ENCODE assay signal across 22 mouse cellular contexts in the genomic region with DNA sequence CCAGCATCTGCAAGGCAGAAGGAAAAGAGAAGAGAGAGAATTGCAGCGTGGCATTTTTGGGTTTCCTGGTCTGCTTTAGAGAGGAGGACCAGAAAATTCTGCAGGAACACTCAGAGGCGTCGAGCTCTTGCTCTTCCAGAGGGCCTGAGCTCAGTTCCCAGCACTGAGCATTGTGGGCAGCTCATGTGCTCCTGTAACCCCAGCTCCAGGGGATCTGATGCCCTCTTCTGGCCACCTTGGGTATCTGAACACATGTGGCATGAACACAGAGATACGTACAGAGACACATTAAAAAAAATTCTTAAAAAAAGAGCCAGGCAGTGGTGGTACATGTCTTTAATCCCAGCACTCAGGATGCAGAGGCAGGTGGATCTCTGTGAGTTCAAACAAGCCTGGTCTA. TPM values are rescaled to one million over a fixed set of nuclear protein-coding genes. Genes with fewer than 3 reads are reported as not detected.
DNase-seq lines count a peak whose midpoint lies in the region; ATAC-seq and TF ChIP-seq lines count a peak whose summit lies in the region.
"Had no signal": no experiment of that assay in that cellular context is flagged by ENCODE, and none has a peak within 500 bp of the region (broad histone marks: within the 10 kb centered on the region; RNA-seq: fewer than 3 reads in every experiment).

No protein-coding gene starts in this region.

- no peak for TF ChIP-seq POLR2A in bone marrow, adult 2 months (IDR thresholded peaks at IDR 0.05; ENCODE audit: borderline replicate concordance, control insufficient read depth, low read depth, low read length)
- TF ChIP-seq POLR2A in thymus, adult 2 months (IDR thresholded peaks at IDR 0.05; ENCODE audit: control insufficient read depth, extremely low read depth, insufficient read depth, low read length, poor library complexity), result no peak

- WGBS in liver, embryonic 14.5 days (ENCODE audit: insufficient replicate concordance), result 72% methylated on average over 4 of the region's 4 CpGs
- WGBS in liver, embryonic 11.5 days, result 79% methylated on average over 4 of the region's 4 CpGs
- WGBS in bone marrow, adult 2 months, result 80% methylated on average over 4 of the region's 4 CpGs
- WGBS in thymus, adult 2 months, result 95% methylated on average over 4 of the region's 4 CpGs
- WGBS in embryonic facial prominence, embryonic 10.5 days, result 85% methylated on average over 4 of the region's 4 CpGs

- no peaks in the 10 kb centered on the region for H3K27me3 ChIP-seq in liver, embryonic 14.5 days (ENCODE audit: control insufficient read depth, insufficient read depth, low read length)
- no peaks in the 10 kb centered on the region for H3K27me3 ChIP-seq in liver, embryonic 11.5 days (replicated peaks; ENCODE audit: control insufficient read depth, insufficient read depth, low read length)
- 0 out of 2 replicates have a peak, but pooled peaks cover 7% of the 10 kb centered on the region for H3K27me3 ChIP-seq in E14TG2a.4 (ENCODE audit: insufficient read depth, low read length)
- H3K27me3 ChIP-seq in thymus, adult 2 months (ENCODE audit: control insufficient read depth, insufficient read depth, low read length), result no peaks in the 10 kb centered on the region
- no peaks in the 10 kb centered on the region for H3K27me3 ChIP-seq in embryonic facial prominence, embryonic 10.5 days (replicated peaks; ENCODE audit: low read depth, poor library complexity, severe bottlenecking)
- H3K27me3 ChIP-seq: intestine, embryonic 15.5 days had no signal

- H3K4me3 ChIP-seq in liver, embryonic 14.5 days (ENCODE audit: insufficient read depth in 1 of 2, low read depth in 2 of 2, low read length in 2 of 2), result no peak overlapping the region
- H3K4me3 ChIP-seq in liver, embryonic 11.5 days (ENCODE audit: low read depth, low read length), result no peak overlapping the region
- H3K4me3 ChIP-seq in E14TG2a.4 (replicated peaks; ENCODE audit: low read length), result no peak overlapping the region
- no peak overlapping the region for H3K4me3 ChIP-seq in bone marrow, adult 2 months (replicated peaks; ENCODE audit: control insufficient read depth, low read depth, low read length)
- no peak overlapping the region for H3K4me3 ChIP-seq in thymus, adult 2 months (ENCODE audit: control insufficient read depth, insufficient read depth, low read length)
- no peak overlapping the region for H3K4me3 ChIP-seq in embryonic facial prominence, embryonic 10.5 days
- no peak overlapping the region for H3K4me3 ChIP-seq in gastrocnemius, adult 2 months
- H3K4me3 ChIP-seq: embryonic facial prominence, embryonic 12.5 days; hindbrain, embryonic 13.5 days; intestine, embryonic 15.5 days had no signal

- H3K9ac ChIP-seq in liver, embryonic 14.5 days (replicated peaks), result no peak overlapping the region
- no peak overlapping the region for H3K9ac ChIP-seq in liver, embryonic 11.5 days (ENCODE audit: low read depth, low read length)
- H3K9ac ChIP-seq: embryonic facial prominence, embryonic 12.5 days; hindbrain, embryonic 13.5 days; intestine, embryonic 15.5 days had no signal

- TF ChIP-seq EP300 in liver, embryonic 14.5 days (IDR thresholded peaks at IDR 0.05; ENCODE audit: low read depth), result no peak

- H3K27ac ChIP-seq in liver, embryonic 14.5 days, result no peak overlapping the region
- no peak overlapping the region for H3K27ac ChIP-seq in liver, embryonic 11.5 days (ENCODE audit: low read depth, low read length)
- no peak overlapping the region for H3K27ac ChIP-seq in bone marrow, adult 2 months (ENCODE audit: control insufficient read depth, insufficient read depth, low read depth, low read length, poor library complexity)
- H3K27ac ChIP-seq in thymus, adult 2 months (ENCODE audit: control insufficient read depth, insufficient read depth, low read length), result no peak overlapping the region
- H3K27ac ChIP-seq in embryonic facial prominence, embryonic 10.5 days (replicated peaks), result no peak overlapping the region
- no peak overlapping the region for H3K27ac ChIP-seq in gastrocnemius, adult 2 months
- H3K27ac ChIP-seq: embryonic facial prominence, embryonic 12.5 days; hindbrain, embryonic 13.5 days; intestine, embryonic 15.5 days had no signal

- TF ChIP-seq CTCF in liver, embryonic 14.5 days (IDR thresholded peaks at IDR 0.05; ENCODE audit: low read depth), result peak; percentile 39; the same call in 1 of the 2 replicates
- peak; percentile 38 for TF ChIP-seq CTCF in E14TG2a.4 (conservative IDR thresholded peaks at IDR 0.05; ENCODE audit: low read length)
- peak; percentile 8; the same call in 1 of the 2 replicates for TF ChIP-seq CTCF in bone marrow, adult 2 months (IDR thresholded peaks at IDR 0.05; ENCODE audit: control insufficient read depth, insufficient read depth, low read length)
- no peak for TF ChIP-seq CTCF in thymus, adult 2 months (IDR thresholded peaks at IDR 0.05; ENCODE audit: borderline replicate concordance, control insufficient read depth, extremely low read depth, insufficient read depth, low read length, poor library complexity)
- TF ChIP-seq CTCF in gastrocnemius, adult 2 months (IDR thresholded peaks at IDR 0.05), result no peak

- DNase-seq in liver, embryonic 14.5 days (ENCODE audit: low read depth in 3 of 3, low spot score in 3 of 3), result no peak
- DNase-seq in liver, embryonic 11.5 days (ENCODE audit: low spot score), result no peak
- peak; percentile 74 for DNase-seq in ES-CJ7 (ENCODE audit: low read depth, low spot score)
- DNase-seq in thymus, adult 2 months, result no peak
- DNase-seq in embryonic facial prominence, embryonic 10.5 days (ENCODE audit: low spot score), result no peak
- no peak for DNase-seq in gastrocnemius, adult 2 months
- DNase-seq: adrenal gland, adult 2 months; adrenal gland, postnatal 25 days; B cell, adult 2 months; cerebellum, adult 2 months; cerebellum, postnatal 14 days; embryo, embryonic 11 days; gastrocnemius, postnatal 14 days; heart, postnatal 10 days; heart, postnatal 4 days had no signal

- no peak for ATAC-seq in liver, embryonic 14.5 days (ENCODE audit: insufficient read depth)
- no peak for ATAC-seq in liver, embryonic 11.5 days (replicated peaks; ENCODE audit: low FRiP score)
- ATAC-seq: CD4-positive, CD25-positive, alpha-beta regulatory T cell, adult 4 months; forebrain, embryonic 16.5 days; intestine, embryonic 15.5 days had no signal

- no peaks in the 10 kb centered on the region for H3K9me3 ChIP-seq in liver, embryonic 14.5 days (ENCODE audit: control insufficient read depth, low read length)
- no peaks in the 10 kb centered on the region; the same call in 1 of the 2 replicates for H3K9me3 ChIP-seq in liver, embryonic 11.5 days (ENCODE audit: control insufficient read depth, low read length)
- peaks cover 19% of the 10 kb centered on the region for H3K9me3 ChIP-seq in E14TG2a.4 (ENCODE audit: low read length)
- no peaks in the 10 kb centered on the region for H3K9me3 ChIP-seq in embryonic facial prominence, embryonic 10.5 days
- H3K9me3 ChIP-seq: embryonic facial prominence, embryonic 12.5 days; hindbrain, embryonic 13.5 days; intestine, embryonic 15.5 days had no signal

- H3K4me2 ChIP-seq in liver, embryonic 14.5 days (ENCODE audit: low read depth), result no peak overlapping the region
- H3K4me2 ChIP-seq in liver, embryonic 11.5 days, result no peak overlapping the region
- H3K4me2 ChIP-seq: embryonic facial prominence, embryonic 12.5 days; hindbrain, embryonic 13.5 days; intestine, embryonic 15.5 days had no signal

- intact Hi-C loops in gastrocnemius, adult 2 months (cut with DNase I), result no loop called here

- H3K36me3 ChIP-seq in liver, embryonic 14.5 days (replicated peaks; ENCODE audit: control insufficient read depth, insufficient read depth, low read depth), result no peaks in the 10 kb centered on the region
- H3K36me3 ChIP-seq in liver, embryonic 11.5 days (ENCODE audit: control insufficient read depth, insufficient read depth, low read length), result no peaks in the 10 kb centered on the region
- H3K36me3 ChIP-seq in E14TG2a.4 (ENCODE audit: insufficient read depth, low read length), result no peaks in the 10 kb centered on the region
- no peaks in the 10 kb centered on the region for H3K36me3 ChIP-seq in thymus, adult 2 months (ENCODE audit: control insufficient read depth, insufficient read depth, low read length)
- no peaks in the 10 kb centered on the region for H3K36me3 ChIP-seq in embryonic facial prominence, embryonic 10.5 days (replicated peaks)
- H3K36me3 ChIP-seq: embryonic facial prominence, embryonic 12.5 days; hindbrain, embryonic 13.5 days; intestine, embryonic 15.5 days had no signal

- H3K4me1 ChIP-seq in liver, embryonic 14.5 days (replicated peaks; ENCODE audit: control insufficient read depth in 2 of 2, insufficient read depth in 2 of 2, low read length in 1 of 2), result no peaks in the 10 kb centered on the region
- H3K4me1 ChIP-seq in liver, embryonic 11.5 days (replicated peaks; ENCODE audit: control insufficient read depth, insufficient read depth, low read length), result no peaks in the 10 kb centered on the region
- H3K4me1 ChIP-seq in E14TG2a.4 (replicated peaks; ENCODE audit: low read depth, low read length), result peaks cover 43% of the 10 kb centered on the region
- H3K4me1 ChIP-seq in bone marrow, adult 2 months (ENCODE audit: control insufficient read depth, insufficient read depth, low read length), result peaks cover 1% of the 10 kb centered on the region; the same call in 1 of the 2 replicates
- no peaks in the 10 kb centered on the region; the same call in 1 of the 2 replicates for H3K4me1 ChIP-seq in thymus, adult 2 months (replicated peaks; ENCODE audit: control insufficient read depth, insufficient read depth, low read length)
- no peaks in the 10 kb centered on the region for H3K4me1 ChIP-seq in embryonic facial prominence, embryonic 10.5 days
- H3K4me1 ChIP-seq: embryonic facial prominence, embryonic 12.5 days; hindbrain, embryonic 13.5 days; intestine, embryonic 15.5 days had no signal

RNA-seq across cellular contexts. Expression of gene Cnot10, which starts 15.4 kb away (rescaled TPM):
- 16.3 and 20.7 TPM in 2 replicates for polyA plus RNA-seq in liver, embryonic 14.5 days (2012; rRNA removed)
- polyA plus RNA-seq in liver, embryonic 14.5 days (2014; fragmentation: Nextera tagmentation; extraction: Ambion mirVana), result 23.1 and 23.8 TPM in 2 replicates
- 52.8 and 57.7 TPM in 2 replicates for polyA plus RNA-seq in liver, embryonic 11.5 days (2014; fragmentation: Nextera tagmentation; extraction: Ambion mirVana)
- polyA plus RNA-seq in bone marrow, adult 2 months (2011; ENCODE audit: insufficient read depth, insufficient read length, low replicate concordance, missing spikeins), result 20.6 and 34.5 TPM in 2 replicates
- polyA plus RNA-seq in thymus, adult 2 months (2012; rRNA removed), result 42.6 and 45.2 TPM in 2 replicates
- polyA plus RNA-seq in embryonic facial prominence, embryonic 10.5 days (2016; fragmentation: Nextera tagmentation; extraction: Ambion mirVana), result 73.2 and 74.3 TPM in 2 replicates
- total RNA-seq in gastrocnemius, adult 2 months (2021), result 10 to 100 TPM; 17.1 TPM

RNA-seq across cellular contexts. Expression of gene Dync1li1, which starts 33.2 kb away (rescaled TPM):
- 5.0 and 10.3 TPM in 2 replicates for polyA plus RNA-seq in liver, embryonic 14.5 days (2012; rRNA removed)
- 10.8 and 11.5 TPM in 2 replicates for polyA plus RNA-seq in liver, embryonic 14.5 days (2014; fragmentation: Nextera tagmentation; extraction: Ambion mirVana)
- polyA plus RNA-seq in liver, embryonic 11.5 days (2014; fragmentation: Nextera tagmentation; extraction: Ambion mirVana), result 47.3 and 51.8 TPM in 2 replicates
- polyA plus RNA-seq in bone marrow, adult 2 months (2011; ENCODE audit: insufficient read depth, insufficient read length, low replicate concordance, missing spikeins), result 17.9 and 25.0 TPM in 2 replicates
- polyA plus RNA-seq in thymus, adult 2 months (2012; rRNA removed), result 20.8 and 23.5 TPM in 2 replicates
- 84.4 and 89.6 TPM in 2 replicates for polyA plus RNA-seq in embryonic facial prominence, embryonic 10.5 days (2016; fragmentation: Nextera tagmentation; extraction: Ambion mirVana)
- total RNA-seq in gastrocnemius, adult 2 months (2021), result 10 to 100 TPM; 33.7 to 36.5 TPM

Comparison
In these comparisons a context has a peak if more than half of its experiments do, and no peak if none do; other contexts are left out.
1. CTCF ChIP-seq: peak in liver, embryonic 14.5 days (single experiment), E14TG2a.4 (single experiment) and bone marrow, adult 2 months (single experiment); none in thymus, adult 2 months (single experiment) and gastrocnemius, adult 2 months (single experiment).